Mouse (Mus musculus): ENCODE measurements around the gene Hoxa5. TPM values are rescaled to one million over a fixed set of nuclear protein-coding genes. Genes with fewer than 3 reads are reported as not detected.

Hoxa5 gene
- total and polyA plus RNA-seq, 3 experiments, result 0.83 to 4.1 (median 1.5) TPM

DNA sequence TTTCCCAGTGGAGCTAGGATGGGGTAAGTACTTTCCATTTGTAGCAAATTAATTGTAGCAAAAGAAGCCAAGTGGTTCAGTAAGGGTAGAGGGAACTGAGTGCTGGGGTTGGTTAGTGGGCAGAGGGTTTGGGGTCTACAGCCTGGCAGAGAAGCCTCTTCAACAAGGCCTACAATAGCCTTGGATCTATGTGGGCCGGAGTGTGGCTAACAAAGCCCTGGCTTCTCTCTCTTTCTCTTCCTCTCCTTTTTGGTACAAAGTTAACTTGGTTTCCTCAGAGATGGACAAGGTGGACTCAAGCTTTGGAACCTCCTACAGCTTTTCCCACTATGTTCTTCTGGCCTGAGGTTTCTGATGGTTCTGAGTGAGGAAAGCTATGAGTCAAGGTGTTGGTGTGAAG is 3.1 kb downstream of the Hoxa5 start:
- no peak overlapping the region for H3K9ac ChIP-seq (ENCODE audit: insufficient read depth, low read depth)
- TF ChIP-seq RAD21 (IDR thresholded peaks at IDR 0.05; ENCODE audit: low read depth, low read length), result no peak
- no peak for TF ChIP-seq ZMIZ1 (IDR thresholded peaks at IDR 0.05; ENCODE audit: low read depth, low read length)
- no peak for TF ChIP-seq BHLHE40 (IDR thresholded peaks at IDR 0.05; ENCODE audit: low read depth, low read length)
- no peak for TF ChIP-seq CHD1 (IDR thresholded peaks at IDR 0.05; ENCODE audit: low read depth, low read length)
- no peak for TF ChIP-seq ELF1 (IDR thresholded peaks at IDR 0.05; ENCODE audit: low read depth, low read length)
- no peak for TF ChIP-seq MAZ (IDR thresholded peaks at IDR 0.05; ENCODE audit: low read depth, low read length)
- dilution Hi-C loops (cut with MboI; ENCODE audit: extremely low pct_ligation_motif_present, extremely low pct_unique_long_range_greater_than_20kb, low sequenced_read_pairs), result no loop called here
- peaks cover 0 to 5% of the 10 kb centered on the region in 2 experiments; a peak in 1 of 4 replicates for H3K4me1 ChIP-seq (ENCODE audit: control insufficient read depth in 1 of 2, insufficient read depth in 2 of 2)
- peaks cover 31% of the 10 kb centered on the region for H3K9me3 ChIP-seq (replicated peaks; ENCODE audit: low read length)
- no peaks in the 10 kb centered on the region for H3K27me3 ChIP-seq (replicated peaks)
- no peak overlapping the region for H3K27ac ChIP-seq (ENCODE audit: insufficient read depth, low read depth)
- in situ Hi-C loops (cut with MboI; ENCODE audit: low pct_ligation_motif_present, low pct_unique_long_range_greater_than_20kb, low sequenced_read_pairs), result loop anchor here (25.0 kb wide), 1 partner anchor 189 kb away; the partner anchor contains the start of gene Skap2
- no peak overlapping the region for H3K4me3 ChIP-seq (replicated peaks in 1 of 3; ENCODE audit: low read depth in 2 of 3, low read length in 2 of 3, poor library complexity in 1 of 3)
- H3K36me3 ChIP-seq (replicated peaks in 1 of 2; ENCODE audit: control insufficient read depth in 1 of 2, insufficient read depth in 1 of 2, low read length in 1 of 2), result peaks cover 21 to 35% of the 10 kb centered on the region in 2 experiments
- no peak for DNase-seq (ENCODE audit: extremely low read depth)
- no peak overlapping the region for H3K4me2 ChIP-seq (ENCODE audit: insufficient read depth, low read depth, poor library complexity, severe bottlenecking)
- H3K79me2 ChIP-seq (replicated peaks; ENCODE audit: control insufficient read depth, extremely low read depth, insufficient read depth, poor library complexity, severe bottlenecking), result no peaks in the 10 kb centered on the region

- Histone ChIP-seq H3K9ac (ENCODE audit: insufficient read depth, low read depth) (no peak overlapping the region), H3K27me3 (replicated peaks) (no peaks in the 10 kb centered on the region), H3K27ac (ENCODE audit: insufficient read depth, low read depth) (no peak overlapping the region), H3K36me3 (replicated peaks in 1 of 2; ENCODE audit: control insufficient read depth in 1 of 2, insufficient read depth in 1 of 2, low read length in 1 of 2) (peaks cover 16 to 30% of the 10 kb centered on the region in 2 experiments), H3K4me2 (ENCODE audit: insufficient read depth, low read depth, poor library complexity, severe bottlenecking) (no peak overlapping the region), H3K9me3 (replicated peaks; ENCODE audit: low read length) (peaks cover 27% of the 10 kb centered on the region), H3K4me3 (replicated peaks in 1 of 3; ENCODE audit: low read depth in 2 of 3, low read length in 2 of 3, poor library complexity in 1 of 3) (no peak overlapping the region), H3K79me2 (replicated peaks; ENCODE audit: control insufficient read depth, extremely low read depth, insufficient read depth, poor library complexity, severe bottlenecking) (no peaks in the 10 kb centered on the region), H3K4me1 (ENCODE audit: control insufficient read depth in 1 of 2, insufficient read depth in 2 of 2) (peaks cover 0 to 5% of the 10 kb centered on the region in 2 experiments; a peak in 1 of 4 replicates)
- TF ChIP-seq MAFK (IDR thresholded peaks at IDR 0.05; ENCODE audit: insufficient replicate concordance, low read length) (no peak), JUN (IDR thresholded peaks at IDR 0.05; ENCODE audit: insufficient read depth, low read depth, low read length) (no peak), SIN3A (IDR thresholded peaks at IDR 0.05; ENCODE audit: low read length) (no peak), MAZ (IDR thresholded peaks at IDR 0.05; ENCODE audit: low read depth, low read length) (no peak), ZNF384 (IDR thresholded peaks at IDR 0.05; ENCODE audit: low read depth, low read length) (no peak), RAD21 (IDR thresholded peaks at IDR 0.05; ENCODE audit: low read depth, low read length) (no peak), MEF2A (IDR thresholded peaks at IDR 0.05; ENCODE audit: borderline replicate concordance, low read depth, low read length) (no peak), GABPA (IDR thresholded peaks at IDR 0.05; ENCODE audit: insufficient replicate concordance, low read depth, low read length) (no peak), MYC (IDR thresholded peaks at IDR 0.05; ENCODE audit: low read depth, low read length) (no peak), NRF1 (IDR thresholded peaks at IDR 0.05; ENCODE audit: low read depth, low read length) (no peak), E2F4 (IDR thresholded peaks at IDR 0.05; ENCODE audit: insufficient replicate concordance, low read depth, low read length) (no peak), PAX5 (IDR thresholded peaks at IDR 0.05; ENCODE audit: low read length) (no peak), POLR2A (IDR thresholded peaks at IDR 0.05; ENCODE audit: low read depth, low read length) (no peak), NELFE (IDR thresholded peaks at IDR 0.05; ENCODE audit: low read depth, low read length) (no peak), USF1 (IDR thresholded peaks at IDR 0.05; ENCODE audit: low read depth, low read length) (no peak), MAX (IDR thresholded peaks at IDR 0.05; ENCODE audit: low read length) (no peak)
- in situ Hi-C loops (cut with MboI; ENCODE audit: low pct_ligation_motif_present, low pct_unique_long_range_greater_than_20kb, low sequenced_read_pairs) (loop anchor here (25.0 kb wide), 1 partner anchor 188 kb away; the partner anchor contains the start of gene Skap2), dilution Hi-C loops (cut with MboI; ENCODE audit: extremely low pct_ligation_motif_present, extremely low pct_unique_long_range_greater_than_20kb, low sequenced_read_pairs) (no loop called here)
- DNase-seq (ENCODE audit: extremely low read depth), result no peak
These were observed 3.6 kb downstream of the Hoxa5 start for GRCm38 (mm10) chr6:52200751-52201250.
